Mouse (Mus musculus) myocyte (in vitro differentiated cells): ENCODE measurements around the gene Slc44a5. TPM values are rescaled to one million over a fixed set of nuclear protein-coding genes. Genes with fewer than 3 reads are reported as not detected.

Experiments used
- H3K27me3 ChIP-seq: one replicate; pipeline ENCODE4 v1.6.1; 2011; ENCODE audit not compliant: control insufficient read depth, insufficient read depth, insufficient read length
- H3K36me3 ChIP-seq: one replicate; pipeline ENCODE4 v1.6.1; 2011; ENCODE audit not compliant: control insufficient read depth, insufficient read depth
- H3K4me2 ChIP-seq: one replicate; pipeline ENCODE4 v1.6.1; 2011; ENCODE audit warnings: low read depth, control low read depth
- H3K4me3 ChIP-seq: one replicate; pipeline ENCODE4 v1.5.1; 2011; ENCODE audit warnings: mild to moderate bottlenecking, control low read depth, moderate library complexity
- H3K79me2 ChIP-seq: one replicate; pipeline ENCODE4 v1.6.1; 2011; ENCODE audit not compliant: control insufficient read depth, insufficient read depth
- H3ac ChIP-seq: one replicate; pipeline ENCODE4 v1.6.1; 2011; ENCODE audit not compliant: control insufficient read depth, insufficient read length
- CEBPB ChIP-seq: IDR thresholded peaks from 2 replicates; pipeline ENCODE4 v1.6.1; 2011; ENCODE audit warnings: mild to moderate bottlenecking, moderate library complexity; ENCODE audit not compliant: poor library complexity, insufficient read depth, severe bottlenecking
- E2F4 ChIP-seq: IDR thresholded peaks from one replicate; pipeline ENCODE4 v1.6.1; 2011; ENCODE audit warnings: mild to moderate bottlenecking, control low read depth, moderate library complexity; ENCODE audit not compliant: insufficient read depth
- MAX ChIP-seq: IDR thresholded peaks from one replicate; pipeline ENCODE4 v1.6.1; 2011; ENCODE audit warnings: low read depth, mild to moderate bottlenecking, control low read depth
- MYOD1 ChIP-seq, 3 experiments: IDR thresholded peaks; one replicate each; pipeline ENCODE4 v1.6.1; 2011; ENCODE audit warnings: control low read depth in 2 of 3, low read depth in 2 of 3, mild to moderate bottlenecking in 2 of 3, moderate library complexity in 1 of 3; ENCODE audit not compliant: insufficient read length in 2 of 3, control insufficient read depth in 1 of 3
- MYOG ChIP-seq, 3 experiments: IDR thresholded peaks; one replicate each; pipeline ENCODE4 v1.6.1; 2011; ENCODE audit warnings: control low read depth in 2 of 3, low read depth in 2 of 3, mild to moderate bottlenecking in 2 of 3; ENCODE audit not compliant: insufficient read length in 2 of 3, control insufficient read depth in 1 of 3, insufficient read depth in 1 of 3
- POLR2A ChIP-seq: IDR thresholded peaks from one replicate; pipeline ENCODE4 v1.6.1; 2011; ENCODE audit warnings: low read depth, mild to moderate bottlenecking, control low read depth, moderate library complexity; ENCODE audit not compliant: insufficient read length
- POLR2AphosphoS2 ChIP-seq: IDR thresholded peaks from one replicate; pipeline ENCODE4 v1.6.1; 2011; ENCODE audit warnings: low read depth, control low read depth; ENCODE audit not compliant: insufficient read length
- REST ChIP-seq: IDR thresholded peaks from one replicate; pipeline ENCODE4 v1.6.1; 2011; ENCODE audit warnings: mild to moderate bottlenecking, control low read depth, moderate library complexity; ENCODE audit not compliant: insufficient read depth, insufficient read length
- TCF12 ChIP-seq: IDR thresholded peaks from one replicate; pipeline ENCODE4 v1.6.1; 2011; ENCODE audit warnings: mild to moderate bottlenecking, control low read depth; ENCODE audit not compliant: poor library complexity, insufficient read depth, severe bottlenecking
- TCF3 ChIP-seq: IDR thresholded peaks from one replicate; pipeline ENCODE4 v1.6.1; 2011; ENCODE audit warnings: low read depth, control low read depth; ENCODE audit not compliant: insufficient read length
- USF1 ChIP-seq: IDR thresholded peaks from one replicate; pipeline ENCODE4 v1.6.1; 2011; ENCODE audit warnings: low read depth, mild to moderate bottlenecking, control low read depth, moderate library complexity
- polyA plus RNA-seq: library from polyadenylated mRNA; unstranded; fragments of >200 nt; fragmentation: generic; extraction: Trizol; gene quantifications from one replicate; pipeline ENCODE4 v1.2.1, GENCODE M21; 2012; ENCODE audit warnings: missing spikeins

Slc44a5 gene
- polyA plus RNA-seq, 1 experiment, result not detected

GRCm38 (mm10) chr3:154209776-154210430 is 236.7 kb downstream of the Slc44a5 start:
- Histone ChIP-seq H3K27me3 (no peaks in the 10 kb centered on the region), H3K79me2 (no peaks in the 10 kb centered on the region), H3K4me3 (no peak overlapping the region), H3K36me3 (no peaks in the 10 kb centered on the region), H3ac (no peak overlapping the region), H3K4me2 (peak overlapping the region; percentile 39)
- TF ChIP-seq POLR2AphosphoS2, result no peak
- TF ChIP-seq POLR2A, result no peak
- TF ChIP-seq MYOD1 (IDR thresholded peaks at IDR 0.05; ENCODE audit: control insufficient read depth in 1 of 3, insufficient read length in 2 of 3, low read depth in 2 of 3), result peak in 2 of 3 experiments; percentile 23 to 36
- TF ChIP-seq REST, result no peak
- TF ChIP-seq CEBPB, result no peak

- no peaks in the 10 kb centered on the region for H3K27me3 ChIP-seq
- no peak for TF ChIP-seq REST
- TF ChIP-seq MYOD1 (IDR thresholded peaks at IDR 0.05; ENCODE audit: control insufficient read depth in 1 of 3, insufficient read length in 2 of 3, low read depth in 2 of 3), result peak in 2 of 3 experiments; percentile 64 to 71
- no peak for TF ChIP-seq MAX
- TF ChIP-seq USF1, result no peak
- TF ChIP-seq TCF3, result no peak
- TF ChIP-seq CEBPB, result no peak
- TF ChIP-seq POLR2AphosphoS2, result no peak
- TF ChIP-seq E2F4, result no peak
- H3K79me2 ChIP-seq, result no peaks in the 10 kb centered on the region
- no peak overlapping the region for H3K4me3 ChIP-seq
- no peak overlapping the region for H3ac ChIP-seq
- H3K4me2 ChIP-seq, result peak overlapping the region; percentile 39
- H3K36me3 ChIP-seq, result no peaks in the 10 kb centered on the region
Observed at GRCm38 (mm10) chr3:154210431-154211055, 237.3 kb downstream of the Slc44a5 start.

- TF ChIP-seq E2F4 (no peak), CEBPB (no peak), POLR2AphosphoS2 (no peak), TCF12 (no peak)
- Histone ChIP-seq H3ac (no peak overlapping the region), H3K27me3 (no peaks in the 10 kb centered on the region), H3K36me3 (no peaks in the 10 kb centered on the region), H3K4me3 (no peak overlapping the region), H3K79me2 (no peaks in the 10 kb centered on the region), H3K4me2 (no peak overlapping the region)
Observed at GRCm38 (mm10) chr3:154212551-154212950, 239.3 kb downstream of the Slc44a5 start.

- TF ChIP-seq CEBPB, result no peak
- no peak for TF ChIP-seq POLR2A
- TF ChIP-seq TCF3, result no peak
- no peak for TF ChIP-seq POLR2AphosphoS2
- Histone ChIP-seq H3K27me3 (no peaks in the 10 kb centered on the region), H3K36me3 (no peaks in the 10 kb centered on the region), H3K4me2 (no peak overlapping the region), H3K4me3 (no peak overlapping the region), H3ac (no peak overlapping the region), H3K79me2 (no peaks in the 10 kb centered on the region)
Observed at GRCm38 (mm10) chr3:154215309-154215708, 242.1 kb downstream of the Slc44a5 start.

- H3K79me2 ChIP-seq, result no peaks in the 10 kb centered on the region
- H3K4me3 ChIP-seq, result no peak overlapping the region
- no peak overlapping the region for H3K4me2 ChIP-seq
- H3K36me3 ChIP-seq, result no peaks in the 10 kb centered on the region
- TF ChIP-seq TCF12, result no peak
- TF ChIP-seq REST, result no peak
- H3ac ChIP-seq, result no peak overlapping the region
- H3K27me3 ChIP-seq, result no peaks in the 10 kb centered on the region
Observed at GRCm38 (mm10) chr3:154215779-154216178, 242.5 kb downstream of the Slc44a5 start.

- Histone ChIP-seq H3K4me2 (peak overlapping the region; percentile 19), H3K27me3 (no peaks in the 10 kb centered on the region), H3K4me3 (no peak overlapping the region), H3ac (no peak overlapping the region), H3K79me2 (no peaks in the 10 kb centered on the region), H3K36me3 (no peaks in the 10 kb centered on the region)
- no peak for TF ChIP-seq POLR2A
- TF ChIP-seq USF1, result no peak
- no peak for TF ChIP-seq MYOG (IDR thresholded peaks at IDR 0.05; ENCODE audit: control insufficient read depth in 1 of 3, insufficient read depth in 1 of 3, insufficient read length in 2 of 3, low read depth in 2 of 3)
- no peak for TF ChIP-seq MYOD1 (IDR thresholded peaks at IDR 0.05; ENCODE audit: control insufficient read depth in 1 of 3, insufficient read length in 2 of 3, low read depth in 2 of 3)
- no peak for TF ChIP-seq TCF12
Observed at GRCm38 (mm10) chr3:154222141-154222591, 248.9 kb downstream of the Slc44a5 start.
